Mouse (Mus musculus): ENCODE results near the gene Gnpat.

DNA sequence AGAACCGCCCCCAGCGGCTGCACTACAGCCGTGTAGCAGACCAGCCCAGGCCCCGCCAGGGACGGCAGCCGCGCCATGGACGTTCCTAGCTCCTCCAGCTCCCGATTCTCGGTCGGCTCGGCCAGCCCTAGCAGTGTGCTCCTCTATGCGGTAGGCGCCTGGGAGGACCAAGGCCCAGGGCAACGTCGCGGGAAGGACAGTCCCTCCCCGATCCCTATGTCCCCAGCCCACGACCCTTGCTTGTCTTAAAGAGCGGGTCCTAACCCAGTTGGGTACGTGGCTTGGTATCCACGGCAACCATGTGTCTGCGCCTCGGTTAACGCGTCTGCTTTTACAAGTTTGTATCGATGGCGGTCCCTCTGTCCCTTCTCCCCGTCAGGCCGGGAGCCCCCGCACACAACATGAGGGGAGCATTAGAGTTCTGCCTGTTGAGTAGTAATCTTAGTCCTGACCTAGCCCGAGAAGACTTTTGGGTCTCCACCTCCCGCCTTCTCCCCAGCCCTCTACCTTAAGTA lies 387 bp downstream of the Gnpat start:
- TF ChIP-seq POLR2A (IDR thresholded peaks at IDR 0.05; ENCODE audit: borderline replicate concordance, insufficient read depth, low read length): no peak
- no peak for TF ChIP-seq CTCF (IDR thresholded peaks at IDR 0.05; ENCODE audit: borderline replicate concordance, insufficient read depth, low read depth, low read length)
